Mouse (Mus musculus) kidney, postnatal 0 days (tissue): ENCODE measurements around the gene 2310034G01Rik. TPM values are rescaled to one million over a fixed set of nuclear protein-coding genes. Genes with fewer than 3 reads are reported as not detected.

Experiments
- ATAC-seq: fragments of 200-750 bp; cut with Nextera tagmentation; replicated peaks from 2 replicates; pipeline ENCODE4 v1.8.0; 2017; ENCODE audit warnings: low read depth, moderate number of reproducible peaks, moderate TSS enrichment, moderate library complexity; ENCODE audit not compliant: low FRiP score
- DNase-seq: peaks from one replicate; pipeline ENCODE4 v3.0.0-alpha.2; 2016; ENCODE audit warnings: low spot score
- H3K27ac ChIP-seq: fragments of 300-500 bp; sonication (generic); 2 replicates; pipeline ENCODE4 v1.5.1; 2014; ENCODE audit warnings: mild to moderate bottlenecking
- H3K27me3 ChIP-seq: fragments of 300-500 bp; sonication (generic); 2 replicates; pipeline ENCODE4 v1.6.1; 2014; ENCODE audit warnings: low read length, mixed read lengths; ENCODE audit not compliant: insufficient read depth
- H3K36me3 ChIP-seq: fragments of 300-500 bp; sonication (generic); 2 replicates; pipeline ENCODE4 v1.6.1; 2014; ENCODE audit warnings: low read length, mixed read lengths; ENCODE audit not compliant: insufficient read depth
- H3K4me1 ChIP-seq: fragments of 300-500 bp; sonication (generic); replicated peaks from 2 replicates; pipeline ENCODE4 v1.6.1; 2014; ENCODE audit warnings: antibody characterized with exemption, low read length, mixed read lengths; ENCODE audit not compliant: insufficient read depth
- H3K4me2 ChIP-seq: fragments of 300-500 bp; sonication (generic); 2 replicates; pipeline ENCODE4 v1.6.1; 2014; ENCODE audit warnings: mild to moderate bottlenecking, low read length, moderate library complexity, mixed read lengths
- H3K4me3 ChIP-seq: fragments of 300-500 bp; sonication (generic); replicated peaks from 2 replicates; pipeline ENCODE4 v1.5.1; 2014; ENCODE audit warnings: low read depth, low read length
- H3K9ac ChIP-seq: fragments of 300-500 bp; sonication (generic); 2 replicates; pipeline ENCODE4 v1.6.1; 2014; ENCODE audit warnings: low read depth, low read length
- H3K9me3 ChIP-seq: fragments of 300-500 bp; sonication (generic); replicated peaks from 2 replicates; pipeline ENCODE4 v1.6.1; 2016; ENCODE audit warnings: low read length, inconsistent platforms, mixed read lengths
- CTCF ChIP-seq: IDR thresholded peaks from 2 replicates; pipeline ENCODE4 v1.5.1; 2016; ENCODE audit warnings: antibody characterized with exemption, low read depth, mild to moderate bottlenecking, moderate library complexity
- WGBS: fragments of 180-500 bp; shearing (Covaris S2); extraction: QIAGEN DNeasy Blood & Tissue Kit; methylation state at CpG from one replicate; pipeline ENCODE4 v1.1.7; 2014; 5-methylcytosine and 5-hydroxymethylcytosine counted together
- polyA plus RNA-seq: library from polyadenylated mRNA; unstranded; fragments of >200 nt; fragmentation: Nextera tagmentation; extraction: Ambion mirVana; gene quantifications from 2 replicates; pipeline ENCODE4 v1.2.1, GENCODE M21; 2015

Gene 2310034G01Rik
- 3.5 and 4.0 TPM in 2 replicates for polyA plus RNA-seq

GRCm38 (mm10) chr19:46350168-46350932 is at the start of gene 2310034G01Rik:
2310034G01Rik (minus strand) TSS chr19:46350302.
- Histone ChIP-seq H3K27me3 (no peaks in the 10 kb centered on the region), H3K4me1 (peaks cover 9% of the 10 kb centered on the region; the same call in 1 of the 2 replicates), H3K9me3 (no peaks in the 10 kb centered on the region), H3K27ac (peak within 1 kb of the TSS; percentile 85), H3K4me2 (peak within 1 kb of the TSS; percentile 87), H3K4me3 (peak within 1 kb of the TSS; percentile 59), H3K9ac (peak within 1 kb of the TSS; percentile 80), H3K36me3 (no peaks in the 10 kb centered on the region)
- no peak for ATAC-seq
- TF ChIP-seq CTCF = no peak
- WGBS = 61% methylated on average over 10 of the region's 10 CpGs
- no peak for DNase-seq

GRCm38 (mm10) chr19:46399886-46400285 is 49.8 kb upstream of the 2310034G01Rik start:
- Histone ChIP-seq H3K9ac (0 out of 2 replicates have a peak overlapping the region, but pooled peaks have one; percentile 32), H3K27ac (no peak overlapping the region), H3K27me3 (no peaks in the 10 kb centered on the region), H3K4me2 (0 out of 2 replicates have a peak overlapping the region, but pooled peaks have one; percentile 82), H3K9me3 (no peaks in the 10 kb centered on the region), H3K36me3 (peaks cover 9% of the 10 kb centered on the region), H3K4me1 (peaks cover 29% of the 10 kb centered on the region), H3K4me3 (no peak overlapping the region)
- TF ChIP-seq CTCF = no peak
- ATAC-seq = no peak
- 50% methylated on average over 7 of the region's 7 CpGs for WGBS
- no peak for DNase-seq

GRCm38 (mm10) chr19:46399372-46399771 is 49.3 kb upstream of the 2310034G01Rik start:
- H3K4me3 ChIP-seq = no peak overlapping the region; the same call in 1 of the 2 replicates
- no peak for TF ChIP-seq CTCF
- no peaks in the 10 kb centered on the region for H3K9me3 ChIP-seq
- H3K9ac ChIP-seq = 0 out of 2 replicates have a peak overlapping the region, but pooled peaks have one; percentile 76
- peak overlapping the region; percentile 82; the same call in 1 of the 2 replicates for H3K4me2 ChIP-seq
- peak overlapping the region; percentile 19; the same call in 1 of the 2 replicates for H3K27ac ChIP-seq
- peaks cover 9% of the 10 kb centered on the region for H3K36me3 ChIP-seq
- peaks cover 33% of the 10 kb centered on the region for H3K4me1 ChIP-seq
- ATAC-seq = no peak
- no peaks in the 10 kb centered on the region for H3K27me3 ChIP-seq
- DNase-seq = no peak
- WGBS = 80% methylated on average over 6 of the region's 6 CpGs

GRCm38 (mm10) chr19:46398401-46398800 is 48.3 kb upstream of the 2310034G01Rik start:
- Histone ChIP-seq H3K27ac (no peak overlapping the region), H3K9me3 (no peaks in the 10 kb centered on the region), H3K9ac (peak overlapping the region; percentile 76; the same call in 1 of the 2 replicates), H3K4me3 (peak overlapping the region; percentile 72), H3K4me2 (peak overlapping the region; percentile 82), H3K36me3 (peaks cover 2% of the 10 kb centered on the region; the same call in 1 of the 2 replicates), H3K27me3 (no peaks in the 10 kb centered on the region), H3K4me1 (peaks cover 42% of the 10 kb centered on the region)
- ATAC-seq (no peak), DNase-seq (no peak)
- TF ChIP-seq CTCF = no peak
- WGBS = 34% methylated on average over 3 of the region's 3 CpGs

- no peaks in the 10 kb centered on the region for H3K9me3 ChIP-seq
- peak overlapping the region; percentile 76 for H3K9ac ChIP-seq
- ATAC-seq = no peak
- no peak for TF ChIP-seq CTCF
- H3K4me2 ChIP-seq = peak overlapping the region; percentile 82
- peak overlapping the region; percentile 88 for H3K27ac ChIP-seq
- H3K4me1 ChIP-seq = peaks cover 42% of the 10 kb centered on the region
- peak overlapping the region; percentile 72 for H3K4me3 ChIP-seq
- H3K27me3 ChIP-seq = no peaks in the 10 kb centered on the region
- H3K36me3 ChIP-seq = no peaks in the 10 kb centered on the region
- WGBS = 2% methylated on average over 19 of the region's 19 CpGs
- peak; percentile 56 for DNase-seq
Observed at GRCm38 (mm10) chr19:46397436-46398001, 47.4 kb upstream of the 2310034G01Rik start.

- ATAC-seq = peak; percentile 89
- under 1% methylated on average over 57 of the region's 57 CpGs for WGBS
Observed at GRCm38 (mm10) chr19:46396686-46397435, 46.8 kb upstream of the 2310034G01Rik start, which contains the start of gene Sufu. Sufu (plus strand) TSS chr19:46396896.

More at GRCm38 (mm10) chr19:46396686-46397435, 46.8 kb upstream of the 2310034G01Rik start, which contains the start of gene Sufu:
- H3K9me3 ChIP-seq = no peaks in the 10 kb centered on the region
- H3K36me3 ChIP-seq = no peaks in the 10 kb centered on the region
- peak; percentile 99 for DNase-seq
- H3K4me1 ChIP-seq = peaks cover 42% of the 10 kb centered on the region
- H3K4me3 ChIP-seq = peak within 1 kb of the TSS; percentile 72
- peak within 1 kb of the TSS; percentile 76 for H3K9ac ChIP-seq
- TF ChIP-seq CTCF = peak; percentile 87
- no peaks in the 10 kb centered on the region for H3K27me3 ChIP-seq
- H3K4me2 ChIP-seq = peak within 1 kb of the TSS; percentile 82
- peak within 1 kb of the TSS; percentile 88 for H3K27ac ChIP-seq
